Comparison of ENCODE assay signal across 9 mouse cellular contexts in genomic region chr1:86434001-86434400, GRCm38 (mm10). TPM values are rescaled to one million over a fixed set of nuclear protein-coding genes. Genes with fewer than 3 reads are reported as not detected.
A peak's percentile ranks its signal among the peaks of the same experiment; 100 is the strongest.
DNase-seq lines count a peak whose midpoint lies in the region; ATAC-seq and TF ChIP-seq lines count a peak whose summit lies in the region.
"Had no signal": no experiment of that assay in that cellular context is flagged by ENCODE, and none has a peak within 500 bp of the region (broad histone marks: within the 10 kb centered on the region; RNA-seq: fewer than 3 reads in every experiment).

No protein-coding gene starts in this region.

- H3K79me3 ChIP-seq in C2C12 (ENCODE audit: low read depth), result no peaks in the 10 kb centered on the region

- 2% methylated on average over 12 of the region's 12 CpGs for WGBS in midbrain, embryonic 10.5 days

- peaks cover 4% of the 10 kb centered on the region for H3K79me2 ChIP-seq in C2C12 (ENCODE audit: control insufficient read depth, insufficient read depth)

- peak overlapping the region; percentile 93 for H3K27ac ChIP-seq in brown adipose tissue, adult 24 weeks (replicated peaks; ENCODE audit: low read depth, low read length)
- peak overlapping the region; percentile 99 for H3K27ac ChIP-seq in midbrain, embryonic 10.5 days (replicated peaks)

- peaks cover 9% of the 10 kb centered on the region; the same call in 1 of the 2 replicates for H3K4me1 ChIP-seq in brown adipose tissue, adult 24 weeks (ENCODE audit: control insufficient read depth, insufficient read depth, insufficient read length, low read length)
- peaks cover 60% of the 10 kb centered on the region for H3K4me1 ChIP-seq in midbrain, embryonic 10.5 days

- no peak for TF ChIP-seq CTCF in C2C12 (IDR thresholded peaks at IDR 0.05; ENCODE audit: control insufficient read depth, insufficient read depth, insufficient read length)

- DNase-seq in frontal cortex, postnatal 36 days (ENCODE audit: low spot score in 2 of 2), result no peak
- DNase-seq in heart, adult 8-10 months (ENCODE audit: low spot score), result peak; percentile 74
- DNase-seq in left cerebral cortex, postnatal 4 days, result peak; percentile 73
- DNase-seq in midbrain, embryonic 10.5 days (ENCODE audit: low spot score), result no peak
- DNase-seq in testis, postnatal 10 days (ENCODE audit: low spot score), result peak; percentile 76

- peak; percentile 38 for ATAC-seq in frontal cortex, adult (ENCODE audit: low TSS enrichment)

- no peak overlapping the region for H3K4me3 ChIP-seq in C2C12 (ENCODE audit: insufficient read depth, poor library complexity, severe bottlenecking)
- peak overlapping the region; percentile 62 for H3K4me3 ChIP-seq in brown adipose tissue, adult 24 weeks (ENCODE audit: insufficient read depth, low read depth, low read length)
- peak overlapping the region; percentile 57 for H3K4me3 ChIP-seq in midbrain, embryonic 10.5 days

- no peaks in the 10 kb centered on the region for H3K36me3 ChIP-seq in C2C12 (ENCODE audit: control insufficient read depth, insufficient read depth)
- H3K36me3 ChIP-seq in midbrain, embryonic 10.5 days, result no peaks in the 10 kb centered on the region

- H3K9me3 ChIP-seq in midbrain, embryonic 10.5 days (replicated peaks), result no peaks in the 10 kb centered on the region

- no peaks in the 10 kb centered on the region for H3K27me3 ChIP-seq in C2C12 (ENCODE audit: control insufficient read depth, insufficient read depth, insufficient read length)
- H3K27me3 ChIP-seq in midbrain, embryonic 10.5 days (ENCODE audit: low read depth, poor library complexity, severe bottlenecking), result no peaks in the 10 kb centered on the region; the same call in 1 of the 2 replicates

- H3ac ChIP-seq in C2C12 (ENCODE audit: control insufficient read depth, insufficient read length, low read depth), result peak overlapping the region; percentile 61

- intact Hi-C loops in left cerebral cortex, postnatal 4 days (cut with DNase I), result loop anchor here (5.0 kb wide), 1 partner anchor 57 kb away; no protein-coding TSS in a partner anchor

TF ChIP-seq in C2C12, 6 proteins besides CTCF, POLR2A, EP300 and RAD21:
- no peak for TF ChIP-seq FOSL1 (IDR thresholded peaks at IDR 0.05; ENCODE audit: insufficient read depth, low read length, poor library complexity, severe bottlenecking)
- TF ChIP-seq CEBPB (IDR thresholded peaks at IDR 0.05; ENCODE audit: low read depth), result no peak
- TF ChIP-seq MYOG (IDR thresholded peaks at IDR 0.05; ENCODE audit: control insufficient read depth, extremely low read depth, insufficient read length), result no peak
- TF ChIP-seq MYOD1 (IDR thresholded peaks at IDR 0.05; ENCODE audit: control insufficient read depth, insufficient read length, low read depth), result no peak
- TF ChIP-seq USF1 (IDR thresholded peaks at IDR 0.05; ENCODE audit: low read depth), result no peak
- no peak for TF ChIP-seq MAX (IDR thresholded peaks at IDR 0.05)

RNA-seq across cellular contexts. Expression of gene Tex44, which starts 7.9 kb away (rescaled TPM):
- polyA plus RNA-seq in C2C12 (2012; fragmentation: generic; extraction: Trizol), result not detected
- polyA plus RNA-seq in brown adipose tissue, adult 24 weeks (2012; ENCODE audit: insufficient read depth, insufficient read length, missing spikeins), result not detected in 2 replicates
- not detected for total RNA-seq in heart, adult 8-10 months (2022)
- total RNA-seq in left cerebral cortex, postnatal 4 days (2021), result not detected
- 0.07 and 0.11 TPM in 2 replicates for polyA plus RNA-seq in midbrain, embryonic 10.5 days (2016; fragmentation: Nextera tagmentation; extraction: Ambion mirVana)
- total RNA-seq: heart, postnatal 10 days had no signal

RNA-seq across cellular contexts. Expression of gene Nmur1, which starts 8.0 kb away (rescaled TPM):
- 0.02 TPM for polyA plus RNA-seq in C2C12 (2012; fragmentation: generic; extraction: Trizol)
- not detected in 2 replicates for polyA plus RNA-seq in brown adipose tissue, adult 24 weeks (2012; ENCODE audit: insufficient read depth, insufficient read length, missing spikeins)
- not detected for total RNA-seq in heart, adult 8-10 months (2022)
- total RNA-seq in left cerebral cortex, postnatal 4 days (2021), result under 1 TPM; 0.48 to 0.62 TPM
- not detected in 2 replicates for polyA plus RNA-seq in midbrain, embryonic 10.5 days (2016; fragmentation: Nextera tagmentation; extraction: Ambion mirVana)
- total RNA-seq: heart, postnatal 10 days had no signal

Comparison
In these comparisons a context has a peak if more than half of its experiments do, and no peak if none do; other contexts are left out.
1. DNase-seq: peak in heart, adult 8-10 months (single experiment), left cerebral cortex, postnatal 4 days (single experiment) and testis, postnatal 10 days (single experiment); none in frontal cortex, postnatal 36 days (0 of 2) and midbrain, embryonic 10.5 days (single experiment).